23 mouse cellular contexts compared by ENCODE assay signal in genomic region chr2:60510718-60511117, GRCm38 (mm10).
"Had no signal": no experiment of that assay in that cellular context is flagged by ENCODE, and none has a peak within 500 bp of the region (broad histone marks: within the 10 kb centered on the region; RNA-seq: fewer than 3 reads in every experiment).

No protein-coding gene starts in this region.

- H3K4me3 ChIP-seq: kidney, embryonic 15.5 days; layer of hippocampus, adult 2 months; liver, embryonic 12.5 days; liver, embryonic 15.5 days; lung, embryonic 15.5 days; megakaryocyte, embryonic 14.5 days; midbrain, embryonic 10.5 days; midbrain, embryonic 15.5 days; neural tube, embryonic 12.5 days; neural tube, embryonic 15.5 days had no signal

- H3K4me2 ChIP-seq: kidney, embryonic 15.5 days; liver, embryonic 12.5 days; liver, embryonic 15.5 days; lung, embryonic 15.5 days; midbrain, embryonic 15.5 days; neural tube, embryonic 12.5 days; neural tube, embryonic 15.5 days had no signal

- H3K9me3 ChIP-seq: kidney, embryonic 15.5 days; liver, embryonic 12.5 days; liver, embryonic 15.5 days; lung, embryonic 15.5 days; midbrain, embryonic 10.5 days; midbrain, embryonic 15.5 days; neural tube, embryonic 12.5 days; neural tube, embryonic 15.5 days had no signal

- H3K9ac ChIP-seq: kidney, embryonic 15.5 days; liver, embryonic 12.5 days; liver, embryonic 15.5 days; lung, embryonic 15.5 days; midbrain, embryonic 15.5 days; neural tube, embryonic 12.5 days; neural tube, embryonic 15.5 days had no signal

- H3K36me3 ChIP-seq: kidney, embryonic 15.5 days; liver, embryonic 12.5 days; liver, embryonic 15.5 days; lung, embryonic 15.5 days; midbrain, embryonic 10.5 days; midbrain, embryonic 15.5 days; neural tube, embryonic 12.5 days; neural tube, embryonic 15.5 days had no signal

- H3K27ac ChIP-seq: kidney, embryonic 15.5 days; layer of hippocampus, adult 2 months; liver, embryonic 12.5 days; liver, embryonic 15.5 days; lung, embryonic 15.5 days; midbrain, embryonic 10.5 days; midbrain, embryonic 15.5 days; neural tube, embryonic 12.5 days; neural tube, embryonic 15.5 days had no signal

- H3K4me1 ChIP-seq: kidney, embryonic 15.5 days; liver, embryonic 12.5 days; liver, embryonic 15.5 days; midbrain, embryonic 15.5 days; neural tube, embryonic 12.5 days; neural tube, embryonic 15.5 days had no signal

- DNase-seq: kidney, adult 11 months; kidney, adult 8-10 months; kidney, postnatal 10 days; kidney, postnatal 4 days; layer of hippocampus, adult 9-11 months; lung, adult 18-20 months; lung, postnatal 10 days; lung, postnatal 36 days; right cerebral cortex, adult 18-20 months; right cerebral cortex, postnatal 14 days; right cerebral cortex, postnatal 4 days; thymus, adult 18-20 months; thymus, postnatal 36 days had no signal

- ATAC-seq: liver, embryonic 12.5 days; midbrain, embryonic 15.5 days had no signal

- H3K27me3 ChIP-seq: kidney, embryonic 15.5 days; liver, embryonic 12.5 days; liver, embryonic 15.5 days; lung, embryonic 15.5 days; megakaryocyte, embryonic 14.5 days; midbrain, embryonic 15.5 days; neural tube, embryonic 12.5 days; neural tube, embryonic 15.5 days had no signal
